Mouse (Mus musculus): ENCODE measurements at regions not wholly inside any gene's neighbourhood (a gene's known extent, or its start where the extent isn't known, plus 50 kb on each side); places are given as distances from the start of the nearest gene placed in this dataset.

DNA sequence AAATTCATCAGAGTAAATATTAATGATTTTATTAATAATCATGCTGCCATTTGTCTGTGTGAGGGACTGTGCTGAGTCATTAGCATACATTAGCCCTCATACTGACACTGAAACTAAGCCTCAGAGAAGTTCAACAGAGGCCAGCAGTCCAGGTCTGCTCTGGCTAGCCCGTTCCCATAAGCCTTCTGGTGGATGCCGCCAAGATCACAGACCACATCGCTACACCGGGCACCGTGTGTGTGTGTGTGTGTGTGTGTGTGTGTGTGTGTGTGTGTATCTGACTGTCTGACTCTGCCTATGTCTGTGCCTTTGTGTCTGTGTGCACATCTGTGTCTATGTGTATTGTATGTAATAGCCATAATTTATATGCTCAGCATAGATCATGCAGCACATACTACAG is 106.0 kb downstream of the Rpl14 start:
- no peak for TF ChIP-seq GATA1 (IDR thresholded peaks at IDR 0.05; ENCODE audit: borderline replicate concordance, low read length)
- TF ChIP-seq FLI1 (IDR thresholded peaks at IDR 0.05; ENCODE audit: low read length): no peak

Data from megakaryocyte, embryonic 14.5 days (primary cell).